Mouse (Mus musculus) limb, embryonic 14.5 days (tissue): ENCODE data around the gene Slc6a21. TPM values are rescaled to one million over a fixed set of nuclear protein-coding genes. Genes with fewer than 3 reads are reported as not detected.

Experiments used
- ATAC-seq: fragments of 200-750 bp; cut with Nextera tagmentation; 2 replicates; pipeline ENCODE4 v1.8.0; 2017; ENCODE audit warnings: low read depth, moderate number of reproducible peaks, moderate TSS enrichment; ENCODE audit not compliant: low FRiP score
- DNase-seq: peaks from one replicate; pipeline ENCODE4 v3.0.0-alpha.2; 2015; ENCODE audit warnings: low spot score
- H3K27ac ChIP-seq: fragments of 300-500 bp; sonication (generic); replicated peaks from 2 replicates; pipeline ENCODE4 v1.5.1; 2014; ENCODE audit warnings: low read depth, mild to moderate bottlenecking, low read length, moderate library complexity, mixed read lengths
- H3K27me3 ChIP-seq: fragments of 300-500 bp; sonication (generic); 2 replicates; pipeline ENCODE4 v1.6.1; 2014; ENCODE audit warnings: low read length, mixed read lengths; ENCODE audit not compliant: control insufficient read depth, insufficient read depth
- H3K36me3 ChIP-seq: fragments of 300-500 bp; sonication (generic); 2 replicates; pipeline ENCODE4 v1.6.1; 2014; ENCODE audit warnings: mild to moderate bottlenecking, low read length, moderate library complexity, mixed read lengths; ENCODE audit not compliant: control insufficient read depth, insufficient read depth
- H3K4me1 ChIP-seq: fragments of 300-500 bp; sonication (generic); 2 replicates; pipeline ENCODE4 v1.6.1; 2014; ENCODE audit warnings: antibody characterized with exemption, low read length, mixed read lengths; ENCODE audit not compliant: control insufficient read depth, insufficient read depth
- H3K4me2 ChIP-seq: fragments of 300-500 bp; sonication (generic); replicated peaks from 2 replicates; pipeline ENCODE4 v1.6.1; 2014; ENCODE audit warnings: low read depth, mild to moderate bottlenecking, low read length, moderate library complexity; ENCODE audit not compliant: severe bottlenecking
- H3K4me3 ChIP-seq: fragments of 300-500 bp; sonication (generic); replicated peaks from 2 replicates; pipeline ENCODE4 v1.5.1; 2014; ENCODE audit warnings: low read length
- H3K9ac ChIP-seq: fragments of 300-500 bp; sonication (generic); 2 replicates; pipeline ENCODE4 v1.6.1; 2014; ENCODE audit warnings: mild to moderate bottlenecking, low read depth, low read length, moderate library complexity; ENCODE audit not compliant: severe bottlenecking
- H3K9me3 ChIP-seq: fragments of 300-500 bp; sonication (generic); 2 replicates; pipeline ENCODE4 v1.6.1; 2016; ENCODE audit warnings: low read length; ENCODE audit not compliant: control insufficient read depth
- POLR2A ChIP-seq: fragments of 200-500 bp; IDR thresholded peaks from 2 replicates; pipeline ENCODE4 v1.8.0; 2012; ENCODE audit warnings: inconsistent platforms, mild to moderate bottlenecking, moderate library complexity, borderline replicate concordance; ENCODE audit not compliant: insufficient read depth, insufficient read length; ENCODE audit errors: extremely low read depth
- WGBS: fragments of 180-500 bp; shearing (Covaris S2); extraction: QIAGEN DNeasy Blood & Tissue Kit; methylation state at CpG from one replicate; pipeline ENCODE4 v1.1.7; 2014; 5-methylcytosine and 5-hydroxymethylcytosine counted together
- polyA plus RNA-seq, 2 experiments: library from polyadenylated mRNA; depleted of rRNA in 1 of 2; stranded (reverse) in 1 of 2; unstranded in 1 of 2; fragments of >200 nt; fragmentation: Nextera tagmentation in 1 of 2; extraction: Ambion mirVana in 1 of 2; gene quantifications; 2 replicates each; pipeline versions ENCODE4 v1.2.1 to v1.2.3; 2012 to 2014

The Slc6a21 gene
- polyA plus RNA-seq, 2 experiments: not detected

GRCm38 (mm10) chr7:45312023-45312422 is 34.7 kb downstream of the Slc6a21 start:
- H3K4me2 ChIP-seq: no peak overlapping the region
- DNase-seq (no peak), ATAC-seq (no peak)
- H3K27me3 ChIP-seq: no peaks in the 10 kb centered on the region
- peaks cover 15% of the 10 kb centered on the region for H3K4me1 ChIP-seq
- peaks cover 45% of the 10 kb centered on the region for H3K36me3 ChIP-seq
- no peak for TF ChIP-seq POLR2A
- H3K9me3 ChIP-seq: no peaks in the 10 kb centered on the region
- H3K9ac ChIP-seq: no peak overlapping the region
- 0 out of 2 replicates have a peak overlapping the region, but pooled peaks have one; percentile 19 for H3K27ac ChIP-seq
- 53% methylated on average over 8 of the region's 8 CpGs for WGBS
- no peak overlapping the region for H3K4me3 ChIP-seq

- ATAC-seq (peak; percentile 69), DNase-seq (peak; percentile 40)
- Histone ChIP-seq H3K27ac (peak overlapping the region; percentile 22; the same call in 1 of the 2 replicates), H3K9me3 (no peaks in the 10 kb centered on the region), H3K9ac (no peak overlapping the region), H3K27me3 (no peaks in the 10 kb centered on the region), H3K4me3 (no peak overlapping the region), H3K4me2 (peak overlapping the region; percentile 28), H3K36me3 (peaks cover 47% of the 10 kb centered on the region), H3K4me1 (peaks cover 15% of the 10 kb centered on the region)
- TF ChIP-seq POLR2A: no peak
- 14% methylated on average over 10 of the region's 10 CpGs for WGBS
Measured at GRCm38 (mm10) chr7:45312686-45313453, 35.6 kb downstream of the Slc6a21 start.

GRCm38 (mm10) chr7:45313495-45313894 is 36.2 kb downstream of the Slc6a21 start:
- DNase-seq (no peak), ATAC-seq (0 out of 2 replicates have a peak, but pooled peaks have one; percentile 12)
- Histone ChIP-seq H3K9ac (no peak overlapping the region), H3K4me3 (no peak overlapping the region), H3K9me3 (no peaks in the 10 kb centered on the region), H3K27ac (peak overlapping the region; percentile 22; the same call in 1 of the 2 replicates), H3K36me3 (peaks cover 47% of the 10 kb centered on the region), H3K27me3 (no peaks in the 10 kb centered on the region), H3K4me2 (peak overlapping the region; percentile 28), H3K4me1 (peaks cover 15% of the 10 kb centered on the region)
- 14% methylated on average over 9 of the region's 9 CpGs for WGBS
- TF ChIP-seq POLR2A: no peak

- DNase-seq (no peak), ATAC-seq (no peak)
- 77% methylated on average over 10 of the region's 10 CpGs for WGBS
- Histone ChIP-seq H3K36me3 (peaks cover 44% of the 10 kb centered on the region), H3K4me1 (peaks cover 15% of the 10 kb centered on the region), H3K4me2 (no peak overlapping the region), H3K9me3 (no peaks in the 10 kb centered on the region), H3K4me3 (no peak overlapping the region), H3K9ac (no peak overlapping the region), H3K27ac (no peak overlapping the region), H3K27me3 (no peaks in the 10 kb centered on the region)
- TF ChIP-seq POLR2A: no peak
Measured at GRCm38 (mm10) chr7:45315182-45315701, 37.9 kb downstream of the Slc6a21 start.

GRCm38 (mm10) chr7:45316536-45316935 is 39.2 kb downstream of the Slc6a21 start:
- TF ChIP-seq POLR2A: no peak
- no peak for DNase-seq
- 91% methylated on average over 14 of the region's 14 CpGs for WGBS
- Histone ChIP-seq H3K4me2 (no peak overlapping the region), H3K9me3 (no peaks in the 10 kb centered on the region), H3K27ac (no peak overlapping the region), H3K27me3 (no peaks in the 10 kb centered on the region), H3K36me3 (peaks cover 34% of the 10 kb centered on the region), H3K9ac (no peak overlapping the region), H3K4me1 (peaks cover 15% of the 10 kb centered on the region), H3K4me3 (no peak overlapping the region)
- no peak for ATAC-seq
